ENCODE assay signal across 24 mouse cellular contexts in the genomic region with DNA sequence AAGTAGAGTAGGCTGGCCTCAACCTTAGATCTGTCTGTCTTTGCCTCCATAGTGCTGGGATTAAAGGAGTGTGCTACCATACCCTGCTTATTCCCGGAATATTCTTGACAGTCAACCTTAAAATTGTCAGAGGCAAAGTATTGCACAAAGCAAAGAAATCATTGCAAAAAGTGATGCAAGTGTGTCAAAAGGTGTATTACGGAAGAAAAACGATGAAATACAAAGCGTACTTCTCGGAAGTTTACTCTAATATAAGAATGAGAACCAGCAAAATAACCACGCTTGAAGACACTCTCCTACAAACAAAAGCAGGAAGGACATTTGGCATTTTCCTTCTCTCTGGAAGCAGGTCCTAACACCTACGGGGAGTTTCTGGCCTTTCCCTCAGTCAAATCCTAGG.
DNase-seq lines count a peak whose midpoint lies in the region; ATAC-seq and TF ChIP-seq lines count a peak whose summit lies in the region.
"Had no signal": no experiment of that assay in that cellular context is flagged by ENCODE, and none has a peak within 500 bp of the region (broad histone marks: within the 10 kb centered on the region; RNA-seq: fewer than 3 reads in every experiment).

No protein-coding gene starts in this region.

- ATAC-seq in liver, embryonic 12.5 days: no peak
- ATAC-seq in neutrophil, adult 5-6 weeks (ENCODE audit: extremely low read depth, insufficient number of reproducible peaks, low FRiP score, poor library complexity, severe bottlenecking): 0 out of 2 replicates have a peak, but pooled peaks have one; percentile 3
- no peak for ATAC-seq in lung, postnatal 0 days
- ATAC-seq: activated CD4-positive, CD25-positive, alpha-beta regulatory T cell, adult 4 months; CD4-positive, CD25-positive, alpha-beta regulatory T cell, adult 4 months; forebrain, embryonic 13.5 days; forebrain, embryonic 15.5 days; forebrain, postnatal 0 days; Patski had no signal

- 51% methylated on average over 7 of the region's 7 CpGs for WGBS in liver, adult 2 months
- 78% methylated on average over 7 of the region's 7 CpGs for WGBS in liver, embryonic 12.5 days (ENCODE audit: insufficient replicate concordance)
- WGBS in bone marrow, adult 2 months: 63% methylated on average over 7 of the region's 7 CpGs
- whole genome bisulfite sequencing in lung, postnatal 0 days: 90% methylated on average over 7 of the region's 7 CpGs

- peak; percentile 40 for DNase-seq in liver, adult 2 months (ENCODE audit: extremely low read depth, low read depth, low spot score)
- DNase-seq in lung, postnatal 0 days (ENCODE audit: low spot score): no peak
- DNase-seq: adrenal gland, adult 8-10 months; adrenal gland, postnatal 14 days; adrenal gland, postnatal 36 days; B cell, adult 2 months; cerebellum, adult 11 months; cerebellum, adult 18-20 months; cerebellum, adult 8-10 months; cerebellum, adult 9-11 months; cerebellum, postnatal 25 days; forebrain, postnatal 0 days had no signal

- no peaks in the 10 kb centered on the region for H3K79me2 ChIP-seq in liver, adult 2 months (ENCODE audit: control insufficient read depth, insufficient read depth, low read length)

- H3K36me3 ChIP-seq in liver, adult 2 months (ENCODE audit: control insufficient read depth, insufficient read depth, low read length): peaks cover 10% of the 10 kb centered on the region
- no peaks in the 10 kb centered on the region for H3K36me3 ChIP-seq in liver, embryonic 12.5 days
- no peaks in the 10 kb centered on the region for H3K36me3 ChIP-seq in lung, postnatal 0 days (ENCODE audit: insufficient read depth, low read length)
- H3K36me3 ChIP-seq: embryonic facial prominence, embryonic 10.5 days; embryonic facial prominence, embryonic 12.5 days; forebrain, embryonic 15.5 days had no signal

- no peak overlapping the region for H3K4me2 ChIP-seq in liver, embryonic 12.5 days
- no peak overlapping the region for H3K4me2 ChIP-seq in lung, postnatal 0 days (replicated peaks; ENCODE audit: low read depth, low read length)
- H3K4me2 ChIP-seq: embryonic facial prominence, embryonic 12.5 days; forebrain, embryonic 13.5 days; forebrain, embryonic 15.5 days had no signal

- no peak for TF ChIP-seq EP300 in lung, postnatal 0 days (IDR thresholded peaks at IDR 0.05)

- TF ChIP-seq CTCF in liver, adult 2 months (IDR thresholded peaks at IDR 0.05; ENCODE audit: low read depth, low read length): no peak
- no peak for TF ChIP-seq CTCF in bone marrow, adult 2 months (IDR thresholded peaks at IDR 0.05; ENCODE audit: control insufficient read depth, insufficient read depth, low read length)
- no peak for TF ChIP-seq CTCF in lung, postnatal 0 days (IDR thresholded peaks at IDR 0.05)

- no peak for TF ChIP-seq POLR2A in liver, adult 2 months (IDR thresholded peaks at IDR 0.05; ENCODE audit: extremely low read depth, insufficient read depth, low read length)
- no peak for TF ChIP-seq POLR2A in bone marrow, adult 2 months (IDR thresholded peaks at IDR 0.05; ENCODE audit: borderline replicate concordance, control insufficient read depth, low read depth, low read length)

- no peaks in the 10 kb centered on the region for H3K9me3 ChIP-seq in liver, embryonic 12.5 days (replicated peaks)
- no peaks in the 10 kb centered on the region for H3K9me3 ChIP-seq in lung, postnatal 0 days (ENCODE audit: low read length)
- H3K9me3 ChIP-seq: embryonic facial prominence, embryonic 10.5 days; embryonic facial prominence, embryonic 12.5 days; forebrain, embryonic 13.5 days; forebrain, embryonic 15.5 days; G1E had no signal

- no peaks in the 10 kb centered on the region for H3K27me3 ChIP-seq in liver, adult 2 months (ENCODE audit: control insufficient read depth, insufficient read depth, low read length)
- no peaks in the 10 kb centered on the region for H3K27me3 ChIP-seq in liver, embryonic 12.5 days (replicated peaks)
- no peaks in the 10 kb centered on the region for H3K27me3 ChIP-seq in lung, postnatal 0 days (replicated peaks; ENCODE audit: insufficient read depth, low read length)
- H3K27me3 ChIP-seq: CH12.LX; embryonic facial prominence, embryonic 12.5 days; forebrain, embryonic 13.5 days; forebrain, embryonic 15.5 days had no signal

- no peak overlapping the region for H3K9ac ChIP-seq in liver, adult 2 months (ENCODE audit: low read depth, low read length)
- no peak overlapping the region for H3K9ac ChIP-seq in liver, embryonic 12.5 days
- no peak overlapping the region for H3K9ac ChIP-seq in lung, postnatal 0 days (replicated peaks; ENCODE audit: low read depth)
- H3K9ac ChIP-seq: embryonic facial prominence, embryonic 12.5 days; forebrain, embryonic 13.5 days; forebrain, embryonic 15.5 days; forebrain, postnatal 0 days had no signal

- no peaks in the 10 kb centered on the region for H3K4me1 ChIP-seq in liver, adult 2 months (ENCODE audit: control insufficient read depth, insufficient read depth, low read length)
- H3K4me1 ChIP-seq in liver, embryonic 12.5 days: no peaks in the 10 kb centered on the region
- peaks cover 4% of the 10 kb centered on the region; the same call in 1 of the 2 replicates for H3K4me1 ChIP-seq in bone marrow, adult 2 months (ENCODE audit: control insufficient read depth, insufficient read depth, low read length)
- H3K4me1 ChIP-seq in lung, postnatal 0 days (ENCODE audit: insufficient read depth, low read depth, low read length): no peaks in the 10 kb centered on the region
- H3K4me1 ChIP-seq: embryonic facial prominence, embryonic 10.5 days; embryonic facial prominence, embryonic 12.5 days; forebrain, embryonic 13.5 days; forebrain, embryonic 15.5 days had no signal

- H3K27ac ChIP-seq in liver, adult 2 months (replicated peaks; ENCODE audit: insufficient read depth, low read depth, low read length): no peak overlapping the region
- H3K27ac ChIP-seq in liver, embryonic 12.5 days: no peak overlapping the region
- H3K27ac ChIP-seq in bone marrow, adult 2 months (ENCODE audit: control insufficient read depth, insufficient read depth, low read depth, low read length, poor library complexity): peak overlapping the region; percentile 82
- no peak overlapping the region for H3K27ac ChIP-seq in lung, postnatal 0 days (ENCODE audit: low read length)
- H3K27ac ChIP-seq: embryonic facial prominence, embryonic 10.5 days; embryonic facial prominence, embryonic 12.5 days; forebrain, embryonic 13.5 days; forebrain, embryonic 15.5 days had no signal

- H3K4me3 ChIP-seq in liver, adult 2 months (ENCODE audit: insufficient read depth, low read depth, low read length): no peak overlapping the region
- no peak overlapping the region for H3K4me3 ChIP-seq in liver, embryonic 12.5 days
- no peak overlapping the region for H3K4me3 ChIP-seq in bone marrow, adult 2 months (replicated peaks; ENCODE audit: control insufficient read depth, low read depth, low read length)
- no peak overlapping the region for H3K4me3 ChIP-seq in lung, postnatal 0 days (ENCODE audit: low read depth, low read length)
- H3K4me3 ChIP-seq: embryonic facial prominence, embryonic 10.5 days; embryonic facial prominence, embryonic 12.5 days; forebrain, embryonic 13.5 days; forebrain, embryonic 15.5 days had no signal
